Mouse (Mus musculus) limb, embryonic 15.5 days (tissue): Measurements from ENCODE around the gene Mtcl1. TPM values are rescaled to one million over a fixed set of nuclear protein-coding genes. Genes with fewer than 3 reads are reported as not detected.

Experiments
- ATAC-seq: fragments of 200-750 bp; cut with Nextera tagmentation; 2 replicates; pipeline ENCODE4 v1.8.0; 2017; ENCODE audit warnings: low read depth, moderate TSS enrichment; ENCODE audit not compliant: insufficient number of reproducible peaks, low FRiP score, low TSS enrichment
- H3K27ac ChIP-seq: fragments of 300-500 bp; sonication (generic); 2 replicates; pipeline ENCODE4 v1.5.1; 2015; ENCODE audit warnings: moderate library complexity, mild to moderate bottlenecking, inconsistent platforms
- H3K27me3 ChIP-seq: fragments of 300-500 bp; sonication (generic); 2 replicates; pipeline ENCODE4 v1.6.1; 2015; ENCODE audit warnings: inconsistent platforms
- H3K36me3 ChIP-seq: fragments of 300-500 bp; sonication (generic); 2 replicates; pipeline ENCODE4 v1.6.1; 2015; ENCODE audit warnings: inconsistent platforms
- H3K4me1 ChIP-seq: fragments of 300-500 bp; sonication (generic); 2 replicates; pipeline ENCODE4 v1.6.1; 2015; ENCODE audit warnings: inconsistent platforms
- H3K4me2 ChIP-seq: fragments of 300-500 bp; sonication (generic); 2 replicates; pipeline ENCODE4 v1.6.1; 2015; ENCODE audit warnings: mild to moderate bottlenecking, inconsistent platforms
- H3K4me3 ChIP-seq: fragments of 300-500 bp; sonication (generic); 2 replicates; pipeline ENCODE4 v1.5.1; 2015; ENCODE audit warnings: mild to moderate bottlenecking, inconsistent platforms
- H3K9ac ChIP-seq: fragments of 300-500 bp; sonication (generic); 2 replicates; pipeline ENCODE4 v1.6.1; 2015; ENCODE audit warnings: inconsistent platforms
- H3K9me3 ChIP-seq: fragments of 300-500 bp; sonication (generic); 2 replicates; pipeline ENCODE4 v1.6.1; 2016; ENCODE audit warnings: inconsistent platforms
- WGBS: fragments of 180-500 bp; shearing (Covaris S2); methylation state at CpG from one replicate; pipeline ENCODE4 v1.1.7; 2015; 5-methylcytosine and 5-hydroxymethylcytosine counted together
- polyA plus RNA-seq: library from polyadenylated mRNA; unstranded; fragments of >200 nt; fragmentation: Nextera tagmentation; extraction: Ambion mirVana; gene quantifications from 2 replicates; pipeline ENCODE4 v1.2.1, GENCODE M21; 2015

Gene Mtcl1
- polyA plus RNA-seq, 1 experiment from 2014 or later = 4.0 TPM

- H3K4me3 ChIP-seq = no peak overlapping the region
- no peaks in the 10 kb centered on the region for H3K27me3 ChIP-seq
- no peak for ATAC-seq
- H3K27ac ChIP-seq = 0 out of 2 replicates have a peak overlapping the region, but pooled peaks have one; percentile 17
- no peaks in the 10 kb centered on the region for H3K9me3 ChIP-seq
- WGBS = 23% methylated on average over 10 of the region's 10 CpGs
- no peaks in the 10 kb centered on the region for H3K36me3 ChIP-seq
- H3K4me2 ChIP-seq = 0 out of 2 replicates have a peak overlapping the region, but pooled peaks have one; percentile 7
- H3K9ac ChIP-seq = no peak overlapping the region
- peaks cover 11% of the 10 kb centered on the region for H3K4me1 ChIP-seq
Observed at GRCm38 (mm10) chr17:66404883-66405590, 44.5 kb downstream of the Mtcl1 start.

DNA sequence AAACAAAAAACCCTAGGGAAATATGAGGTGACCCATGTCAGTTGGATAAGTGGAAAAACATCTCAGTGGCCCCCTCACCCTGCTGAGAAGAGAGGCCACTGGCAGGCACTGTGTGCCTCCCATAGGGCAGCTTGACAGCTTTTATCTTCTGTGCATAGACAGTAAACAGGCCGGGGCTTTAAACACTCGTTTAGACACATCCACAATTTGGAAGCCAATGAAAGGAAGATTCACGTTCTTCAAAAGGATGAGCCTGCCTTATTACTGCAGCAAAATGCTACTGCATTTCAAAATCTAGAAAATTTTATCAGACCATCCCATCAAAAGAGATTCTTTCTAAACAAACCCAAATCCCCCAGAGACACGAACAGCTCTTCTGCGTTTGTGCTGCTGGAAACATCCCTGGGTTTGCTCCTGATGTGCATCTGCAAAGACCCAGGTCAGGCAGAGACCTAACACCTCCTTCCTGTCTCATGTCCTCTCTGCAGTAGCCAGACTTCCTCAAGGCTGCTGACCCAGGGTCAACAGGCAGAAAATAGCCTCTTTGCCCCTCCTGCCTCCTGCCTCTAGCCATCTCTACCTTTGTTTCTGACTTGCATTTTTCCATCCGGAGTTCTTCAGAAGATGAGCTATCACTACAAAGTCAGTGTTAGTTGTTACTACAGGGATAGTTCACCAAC lies 46.6 kb downstream of the Mtcl1 start:
- Histone ChIP-seq H3K9me3 (no peaks in the 10 kb centered on the region), H3K27me3 (no peaks in the 10 kb centered on the region), H3K4me3 (no peak overlapping the region), H3K4me2 (no peak overlapping the region), H3K36me3 (no peaks in the 10 kb centered on the region), H3K27ac (no peak overlapping the region), H3K4me1 (peaks cover 11% of the 10 kb centered on the region), H3K9ac (no peak overlapping the region)
- no peak for ATAC-seq
- 21% methylated on average over 6 of the region's 6 CpGs for WGBS

GRCm38 (mm10) chr17:66401596-66402265 lies 47.8 kb downstream of the Mtcl1 start:
- H3K9ac ChIP-seq = no peak overlapping the region
- H3K27ac ChIP-seq = no peak overlapping the region
- H3K4me2 ChIP-seq = no peak overlapping the region
- no peak for ATAC-seq
- no peaks in the 10 kb centered on the region for H3K36me3 ChIP-seq
- H3K27me3 ChIP-seq = no peaks in the 10 kb centered on the region
- no peaks in the 10 kb centered on the region for H3K9me3 ChIP-seq
- WGBS = 46% methylated on average over 9 of the region's 9 CpGs
- H3K4me3 ChIP-seq = no peak overlapping the region
- peaks cover 11% of the 10 kb centered on the region for H3K4me1 ChIP-seq

DNA sequence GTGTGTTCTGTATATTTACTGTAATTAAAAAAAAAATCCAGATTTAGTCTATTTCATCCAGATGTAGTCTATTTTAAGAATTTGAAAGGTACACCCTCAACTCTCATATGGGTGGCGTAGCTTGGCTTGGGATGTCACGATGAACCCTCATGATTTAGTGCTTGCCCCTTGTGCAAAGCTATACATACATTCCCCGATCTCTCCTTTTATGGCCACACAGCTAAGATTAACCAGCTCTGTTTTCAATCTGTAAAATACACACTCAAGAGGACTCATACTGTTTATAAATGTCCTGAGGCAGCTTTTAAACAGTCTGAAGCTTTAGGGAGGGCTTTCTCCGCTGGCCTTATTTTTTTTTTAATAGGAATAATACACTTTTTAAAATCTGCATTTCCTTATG lies 49.8 kb downstream of the Mtcl1 start:
- H3K4me3 ChIP-seq = no peak overlapping the region
- H3K9ac ChIP-seq = no peak overlapping the region
- H3K27me3 ChIP-seq = no peaks in the 10 kb centered on the region
- no peak for ATAC-seq
- 57% methylated on average over 4 of the region's 4 CpGs for WGBS
- no peaks in the 10 kb centered on the region for H3K9me3 ChIP-seq
- no peak overlapping the region for H3K27ac ChIP-seq
- H3K36me3 ChIP-seq = no peaks in the 10 kb centered on the region
- no peak overlapping the region for H3K4me2 ChIP-seq
- H3K4me1 ChIP-seq = peaks cover 1% of the 10 kb centered on the region; the same call in 1 of the 2 replicates

DNA sequence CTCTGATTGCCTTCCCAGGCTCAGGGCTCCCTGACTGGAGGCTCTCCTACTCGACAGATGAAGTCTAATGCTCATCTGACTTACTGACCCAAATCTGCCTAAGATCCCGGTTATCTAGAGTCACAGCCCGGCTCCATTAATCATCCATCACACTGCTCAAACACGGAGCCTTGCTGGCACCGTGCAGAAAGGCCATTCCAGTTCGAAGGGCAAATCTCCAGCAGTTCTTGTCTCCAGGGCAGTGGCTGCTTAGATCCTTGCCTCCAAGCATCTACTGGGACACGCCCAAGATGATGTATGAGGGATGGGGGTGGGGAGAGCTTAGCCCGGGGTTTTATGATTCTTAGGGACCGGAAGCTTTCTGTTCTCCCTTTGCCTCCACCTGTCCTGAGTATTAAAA lies 55.0 kb downstream of the Mtcl1 start:
- H3K9me3 ChIP-seq = no peaks in the 10 kb centered on the region
- no peak for ATAC-seq
- no peak overlapping the region for H3K9ac ChIP-seq
- peaks cover 3% of the 10 kb centered on the region; the same call in 1 of the 2 replicates for H3K4me1 ChIP-seq
- H3K27me3 ChIP-seq = no peaks in the 10 kb centered on the region
- H3K4me3 ChIP-seq = no peak overlapping the region
- no peak overlapping the region for H3K27ac ChIP-seq
- H3K4me2 ChIP-seq = no peak overlapping the region
- 37% methylated on average over 9 of the region's 9 CpGs for WGBS
- no peaks in the 10 kb centered on the region for H3K36me3 ChIP-seq

GRCm38 (mm10) chr17:66388307-66388706 lies 61.2 kb downstream of the Mtcl1 start:
- Histone ChIP-seq H3K9me3 (no peaks in the 10 kb centered on the region), H3K36me3 (no peaks in the 10 kb centered on the region), H3K9ac (no peak overlapping the region), H3K4me1 (no peaks in the 10 kb centered on the region), H3K4me3 (no peak overlapping the region), H3K27me3 (no peaks in the 10 kb centered on the region), H3K27ac (no peak overlapping the region), H3K4me2 (no peak overlapping the region)
- 73% methylated on average over 4 of the region's 4 CpGs for WGBS
- ATAC-seq = no peak

GRCm38 (mm10) chr17:66381338-66381737 lies 68.2 kb downstream of the Mtcl1 start:
- WGBS = 77% methylated on average over 6 of the region's 6 CpGs
- H3K4me3 ChIP-seq = no peak overlapping the region
- H3K9ac ChIP-seq = no peak overlapping the region
- H3K4me2 ChIP-seq = no peak overlapping the region
- no peak for ATAC-seq
- H3K4me1 ChIP-seq = no peaks in the 10 kb centered on the region
- H3K27me3 ChIP-seq = no peaks in the 10 kb centered on the region
- no peaks in the 10 kb centered on the region for H3K9me3 ChIP-seq
- H3K27ac ChIP-seq = no peak overlapping the region
- peaks cover 10% of the 10 kb centered on the region for H3K36me3 ChIP-seq

GRCm38 (mm10) chr17:66379900-66380857 lies 69.4 kb downstream of the Mtcl1 start:
- Histone ChIP-seq H3K4me2 (no peak overlapping the region), H3K27me3 (no peaks in the 10 kb centered on the region), H3K9me3 (no peaks in the 10 kb centered on the region), H3K27ac (no peak overlapping the region), H3K4me3 (no peak overlapping the region), H3K9ac (no peak overlapping the region), H3K36me3 (peaks cover 10% of the 10 kb centered on the region), H3K4me1 (0 out of 2 replicates have a peak, but pooled peaks cover 4% of the 10 kb centered on the region)
- 92% methylated on average over 22 of the region's 22 CpGs for WGBS
- no peak for ATAC-seq

DNA sequence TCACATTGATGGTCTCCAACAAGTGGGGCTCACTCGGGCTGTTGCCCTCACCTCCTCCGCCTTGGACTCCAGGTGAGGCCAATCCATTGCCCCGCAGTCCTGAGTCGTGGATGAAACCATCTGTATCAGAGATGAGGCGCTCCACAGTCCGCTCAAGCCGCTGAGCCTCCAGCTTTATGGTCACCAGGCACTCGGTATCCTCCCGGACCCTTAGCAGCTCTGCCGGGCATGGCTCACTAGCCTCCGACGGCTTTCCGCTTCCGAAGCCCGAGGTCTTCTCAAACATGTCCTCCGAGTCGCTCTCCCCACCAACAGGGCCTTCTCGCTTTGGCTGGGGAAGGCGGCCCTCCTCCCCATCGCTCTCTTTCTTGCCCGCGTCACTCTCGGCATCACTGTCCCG lies 70.2 kb downstream of the Mtcl1 start:
- H3K27ac ChIP-seq = no peak overlapping the region
- H3K4me2 ChIP-seq = no peak overlapping the region
- H3K4me3 ChIP-seq = no peak overlapping the region
- peaks cover 9% of the 10 kb centered on the region for H3K4me1 ChIP-seq
- 94% methylated on average over 24 of the region's 24 CpGs for WGBS
- no peaks in the 10 kb centered on the region for H3K27me3 ChIP-seq
- H3K9ac ChIP-seq = no peak overlapping the region
- no peaks in the 10 kb centered on the region for H3K9me3 ChIP-seq
- ATAC-seq = no peak
- peaks cover 10% of the 10 kb centered on the region for H3K36me3 ChIP-seq

DNA sequence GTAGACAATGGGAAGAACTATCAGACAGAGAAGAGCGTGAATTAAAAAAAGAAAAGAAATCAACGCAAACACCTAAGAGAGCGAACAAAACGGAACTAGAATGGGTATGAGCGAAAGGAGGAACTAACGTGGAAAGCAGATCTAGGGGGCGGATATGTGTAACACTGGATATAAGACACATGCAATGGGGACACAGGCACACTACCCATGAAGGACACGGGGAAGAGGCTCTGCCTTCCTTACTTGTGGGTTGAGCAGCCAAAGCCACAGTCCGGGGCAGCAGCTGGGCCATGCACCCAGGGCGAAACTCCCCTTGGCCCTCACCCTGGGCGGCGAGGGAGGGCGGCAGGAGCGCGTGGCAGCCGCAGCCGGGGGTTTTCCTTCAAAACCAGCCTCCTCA lies 71.4 kb downstream of the Mtcl1 start:
- Histone ChIP-seq H3K27me3 (no peaks in the 10 kb centered on the region), H3K4me3 (no peak overlapping the region), H3K27ac (no peak overlapping the region), H3K36me3 (peaks cover 10% of the 10 kb centered on the region), H3K4me2 (no peak overlapping the region), H3K9ac (no peak overlapping the region), H3K4me1 (peaks cover 9% of the 10 kb centered on the region), H3K9me3 (no peaks in the 10 kb centered on the region)
- no peak for ATAC-seq
- 93% methylated on average over 17 of the region's 17 CpGs for WGBS

DNA sequence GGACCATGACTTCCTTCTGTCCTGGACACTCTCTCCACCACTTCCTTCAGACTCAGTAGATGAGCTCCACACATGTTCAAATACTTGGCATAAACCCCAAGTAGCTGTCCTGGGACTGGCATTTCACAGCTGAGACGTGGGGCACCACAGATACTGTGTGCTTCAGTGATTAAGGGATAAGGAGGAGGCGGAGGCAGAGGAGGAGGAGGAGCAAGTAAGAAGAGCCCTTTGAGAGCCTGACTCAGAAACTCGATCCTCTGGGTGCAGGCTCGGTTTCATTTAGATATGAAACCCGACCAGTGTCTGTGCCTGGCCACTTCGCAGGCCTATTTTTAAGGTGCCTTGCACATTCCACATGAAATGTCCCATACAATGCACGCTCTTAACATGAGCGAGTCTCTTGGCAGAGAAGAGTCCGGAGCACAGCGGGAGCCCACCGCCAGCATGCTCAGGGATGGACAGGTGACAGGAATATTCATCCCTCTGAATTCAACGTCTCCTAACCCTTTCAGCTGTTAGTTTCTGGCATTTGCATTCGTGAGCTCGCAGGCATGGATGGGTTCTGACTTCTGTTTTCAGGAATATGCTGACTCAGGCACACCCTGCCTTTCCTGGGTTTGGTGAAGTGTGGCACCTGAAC lies 74.8 kb downstream of the Mtcl1 start:
- Histone ChIP-seq H3K4me1 (peaks cover 21% of the 10 kb centered on the region), H3K36me3 (peaks cover 9% of the 10 kb centered on the region), H3K27me3 (no peaks in the 10 kb centered on the region), H3K4me2 (no peak overlapping the region), H3K9ac (no peak overlapping the region), H3K4me3 (no peak overlapping the region), H3K27ac (0 out of 2 replicates have a peak overlapping the region, but pooled peaks have one; percentile 12), H3K9me3 (no peaks in the 10 kb centered on the region)
- 45% methylated on average over 14 of the region's 14 CpGs for WGBS
- ATAC-seq = peak; percentile 72
